Mouse (Mus musculus) small intestine, adult 2 months (tissue): Measurements from ENCODE around the gene Gabre.

Experiments
- CTCF ChIP-seq: fragments of 200-500 bp; IDR thresholded peaks from 2 replicates; pipeline ENCODE4 v1.5.1; 2012; ENCODE audit warnings: low read depth, mild to moderate bottlenecking, control low read depth, inconsistent platforms, low read length, moderate library complexity, mixed read lengths; ENCODE audit not compliant: insufficient replicate concordance, insufficient read length; ENCODE audit errors: extremely low read depth
- POLR2A ChIP-seq: fragments of 200-500 bp; IDR thresholded peaks from 2 replicates; pipeline ENCODE4 v1.6.1; 2012; ENCODE audit warnings: low read depth, mild to moderate bottlenecking, control low read depth, inconsistent platforms, low read length, moderate library complexity

DNA sequence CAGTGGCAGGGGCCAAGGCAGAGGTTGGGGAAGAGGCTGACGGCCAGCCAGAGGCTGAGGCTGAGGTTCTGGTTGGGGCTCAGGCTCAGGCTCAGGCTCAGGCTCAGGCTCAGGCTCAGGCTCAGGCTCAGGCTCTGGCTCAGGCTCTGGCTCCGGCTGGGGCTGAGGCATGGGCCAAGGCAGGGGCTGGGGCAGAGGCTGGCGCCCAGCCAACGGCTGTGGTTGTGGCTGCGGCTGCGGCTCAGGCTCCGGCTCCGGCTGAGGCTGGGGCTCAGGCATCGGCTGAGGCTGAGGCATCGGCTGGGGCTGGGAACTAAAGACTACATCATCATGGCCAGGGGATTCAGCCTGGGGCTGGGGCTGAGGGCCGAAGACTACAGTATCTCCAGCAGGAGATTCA is 4.0 kb downstream of the Gabre start:
- TF ChIP-seq CTCF (no peak), POLR2A (no peak)
